Mouse (Mus musculus): ENCODE results near the gene 2200002J24Rik. TPM values are rescaled to one million over a fixed set of nuclear protein-coding genes. Genes with fewer than 3 reads are reported as not detected.

The 2200002J24Rik gene
- polyA plus RNA-seq (2014; fragmentation: Nextera tagmentation; extraction: Ambion mirVana): 0.34 and 0.46 TPM in 2 replicates

DNA sequence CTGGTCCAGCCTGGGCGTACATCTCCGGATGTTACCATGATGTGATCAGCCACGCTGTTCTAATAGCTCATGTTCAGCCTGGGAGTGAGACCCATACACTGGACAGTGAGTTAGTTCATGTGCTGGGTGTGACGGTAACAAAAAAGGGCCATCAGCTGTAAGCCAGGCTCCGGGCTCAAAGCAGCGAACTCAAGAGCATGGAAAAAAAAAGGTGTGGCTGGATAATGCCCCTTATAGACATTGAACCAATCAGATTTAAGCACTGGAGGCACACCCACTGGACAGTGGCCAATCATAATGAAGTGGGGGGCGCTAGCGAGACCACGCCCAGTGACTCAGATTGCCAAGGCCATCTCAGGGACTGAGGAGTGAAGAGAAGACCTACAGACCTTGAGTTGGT is at the start of gene 2200002J24Rik:
Gene 2200002J24Rik (plus strand): TSS at position 338 of the 400 bp plus-strand sequence.
- TF ChIP-seq CTCF (IDR thresholded peaks at IDR 0.05; ENCODE audit: low read depth): no peak
- WGBS: 38% methylated on average over 9 of the region's 9 CpGs
- H3K4me1 ChIP-seq (ENCODE audit: insufficient read depth): no peaks in the 10 kb centered on the region
- no peak within 1 kb of the TSS for H3K27ac ChIP-seq (ENCODE audit: low read depth)
- no peaks in the 10 kb centered on the region for H3K9me3 ChIP-seq (ENCODE audit: low read depth, low read length)
- DNase-seq (peak; percentile 65), ATAC-seq (ENCODE audit: insufficient read depth) (no peak)
- no peaks in the 10 kb centered on the region for H3K27me3 ChIP-seq (ENCODE audit: insufficient read depth, low read length)
- no peak within 1 kb of the TSS for H3K4me2 ChIP-seq
- H3K36me3 ChIP-seq (ENCODE audit: insufficient read depth): no peaks in the 10 kb centered on the region
- H3K4me3 ChIP-seq (ENCODE audit: low read depth, low read length): no peak within 1 kb of the TSS
- H3K9ac ChIP-seq: no peak within 1 kb of the TSS

DNA sequence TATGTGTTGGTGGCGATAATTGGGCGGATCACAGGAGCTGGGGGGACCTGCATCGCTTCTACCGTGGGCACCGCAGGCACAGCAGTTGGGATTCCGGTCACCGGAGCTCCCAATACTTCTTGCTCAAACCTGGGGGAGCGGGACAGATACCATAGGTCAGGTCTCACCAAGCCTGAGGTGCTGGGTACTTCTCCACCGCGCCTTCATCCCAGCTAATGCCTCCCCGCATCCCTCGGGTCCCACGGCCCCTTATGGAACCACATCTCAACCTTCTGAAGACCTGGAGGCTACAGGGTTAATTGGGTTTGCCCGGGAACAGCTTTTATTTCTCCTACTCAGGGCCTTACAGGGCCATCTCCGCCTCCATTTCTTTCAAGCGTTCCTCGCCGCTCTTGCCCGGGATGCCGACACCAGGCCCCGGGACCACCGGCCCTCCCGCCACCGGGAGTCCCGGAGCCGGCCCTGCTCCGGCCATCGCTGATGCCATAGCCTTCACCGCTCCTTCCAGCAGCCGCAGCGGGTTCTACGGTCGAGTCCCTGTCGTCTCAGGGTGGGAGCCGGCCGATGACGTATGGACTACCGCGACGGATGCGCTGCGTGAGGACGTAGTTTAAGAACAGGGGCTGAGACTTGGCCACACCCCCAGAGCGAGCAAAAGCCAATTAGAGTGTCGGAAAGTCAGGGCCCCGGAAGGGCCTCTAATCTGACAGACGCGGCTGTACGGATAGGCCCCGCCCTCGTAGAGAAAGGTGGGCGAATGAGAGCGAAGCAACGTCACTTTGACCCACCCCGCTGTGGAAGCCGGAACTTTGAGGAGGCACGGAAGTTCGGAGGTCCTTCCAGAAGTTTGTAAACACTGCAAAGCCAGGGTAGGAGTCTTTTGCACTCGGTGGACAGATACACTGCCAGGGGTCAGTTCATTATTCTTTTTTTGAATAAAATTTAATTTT is 48.9 kb upstream of the 2200002J24Rik start, which contains the start of gene Rbm42:
Gene Rbm42 (minus strand): TSS at position 727 of the 950 bp plus-strand sequence.
- Histone ChIP-seq H3K4me1 (ENCODE audit: insufficient read depth) (no peaks in the 10 kb centered on the region), H3K27ac (ENCODE audit: low read depth) (peak within 1 kb of the TSS; percentile 81; the same call in 1 of the 2 replicates), H3K9ac (peak within 1 kb of the TSS; percentile 90), H3K27me3 (ENCODE audit: insufficient read depth, low read length) (no peaks in the 10 kb centered on the region), H3K4me2 (peak within 1 kb of the TSS; percentile 96), H3K4me3 (ENCODE audit: low read depth, low read length) (peak within 1 kb of the TSS; percentile 91), H3K9me3 (ENCODE audit: low read depth, low read length) (no peaks in the 10 kb centered on the region), H3K36me3 (ENCODE audit: insufficient read depth) (peaks cover 60% of the 10 kb centered on the region)
- TF ChIP-seq CTCF (IDR thresholded peaks at IDR 0.05; ENCODE audit: low read depth): no peak
- DNase-seq (peak; percentile 100), ATAC-seq (ENCODE audit: insufficient read depth) (peak; percentile 99)
- WGBS: 2% methylated on average over 59 of the region's 59 CpGs

DNA sequence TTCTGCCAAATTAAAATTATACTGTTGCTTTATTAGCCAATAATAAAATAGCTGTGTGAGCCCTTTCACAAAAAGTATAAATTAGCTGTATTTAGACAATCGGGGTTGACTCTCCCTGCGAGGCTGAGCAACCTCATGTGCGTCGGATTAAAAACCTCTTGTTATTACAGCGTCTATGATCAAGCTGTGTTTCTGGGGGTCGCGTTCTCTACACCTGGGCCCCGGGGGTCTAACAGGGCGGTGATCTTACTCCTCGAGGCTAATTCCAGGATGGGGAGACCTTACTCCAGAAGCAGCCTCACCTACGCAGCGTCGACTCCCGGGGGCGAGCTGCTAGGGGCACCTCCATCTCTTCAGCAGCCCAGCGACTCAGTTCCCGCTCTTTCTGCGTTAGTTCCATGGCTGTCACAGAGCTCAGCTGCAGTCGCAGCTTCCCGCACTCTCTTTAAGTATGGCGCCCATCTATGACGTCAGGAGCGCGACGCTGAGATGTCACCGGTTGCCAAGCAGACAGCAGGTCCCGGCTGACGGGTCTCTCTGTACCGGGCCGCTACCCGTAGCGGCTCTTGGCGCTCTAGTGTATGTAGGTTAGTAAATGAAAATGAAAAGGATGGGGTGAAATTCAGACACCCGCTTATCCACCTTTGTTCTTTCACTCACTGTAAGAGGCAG is 34.1 kb upstream of the 2200002J24Rik start, which contains the start of gene Haus5:
Gene Haus5 (minus strand): TSS at position 466 of the 672 bp plus-strand sequence.
- peak within 1 kb of the TSS; percentile 69 for H3K4me3 ChIP-seq (ENCODE audit: low read depth, low read length)
- peak; percentile 97 for ATAC-seq (ENCODE audit: insufficient read depth)
- H3K36me3 ChIP-seq (ENCODE audit: insufficient read depth): peaks cover 31% of the 10 kb centered on the region
- peak; percentile 98 for DNase-seq
- peak within 1 kb of the TSS; percentile 76 for H3K9ac ChIP-seq
- H3K4me1 ChIP-seq (ENCODE audit: insufficient read depth): no peaks in the 10 kb centered on the region
- no peaks in the 10 kb centered on the region for H3K27me3 ChIP-seq (ENCODE audit: insufficient read depth, low read length)
- no peaks in the 10 kb centered on the region for H3K9me3 ChIP-seq (ENCODE audit: low read depth, low read length)
- peak within 1 kb of the TSS; percentile 50; the same call in 1 of the 2 replicates for H3K27ac ChIP-seq (ENCODE audit: low read depth)
- WGBS: under 1% methylated on average over 34 of the region's 34 CpGs
- peak within 1 kb of the TSS; percentile 80 for H3K4me2 ChIP-seq
- no peak for TF ChIP-seq CTCF (IDR thresholded peaks at IDR 0.05; ENCODE audit: low read depth)

DNA sequence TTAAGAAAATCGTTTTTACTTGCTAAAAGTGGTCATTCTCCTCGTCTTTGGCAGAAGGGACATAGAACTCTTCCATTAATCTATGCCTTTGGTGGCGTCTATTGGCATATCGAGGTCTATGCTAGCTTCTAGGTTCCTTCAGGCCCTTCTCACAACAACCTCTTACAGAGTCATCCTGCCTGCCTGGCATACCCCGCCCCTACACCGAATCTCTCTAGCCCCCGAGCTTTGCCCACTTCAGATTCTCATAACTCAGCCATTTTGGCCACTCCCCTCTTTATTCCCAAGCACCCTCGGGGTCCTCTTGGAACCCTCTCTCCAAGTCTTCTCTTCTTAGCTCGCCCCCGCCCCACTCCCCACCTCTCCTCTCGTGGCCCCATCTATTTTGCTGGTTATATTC is 33.4 kb upstream of the 2200002J24Rik start:
- 4% methylated on average over 11 of the region's 11 CpGs for WGBS
- peak; percentile 68 for ATAC-seq (ENCODE audit: insufficient read depth)

DNA sequence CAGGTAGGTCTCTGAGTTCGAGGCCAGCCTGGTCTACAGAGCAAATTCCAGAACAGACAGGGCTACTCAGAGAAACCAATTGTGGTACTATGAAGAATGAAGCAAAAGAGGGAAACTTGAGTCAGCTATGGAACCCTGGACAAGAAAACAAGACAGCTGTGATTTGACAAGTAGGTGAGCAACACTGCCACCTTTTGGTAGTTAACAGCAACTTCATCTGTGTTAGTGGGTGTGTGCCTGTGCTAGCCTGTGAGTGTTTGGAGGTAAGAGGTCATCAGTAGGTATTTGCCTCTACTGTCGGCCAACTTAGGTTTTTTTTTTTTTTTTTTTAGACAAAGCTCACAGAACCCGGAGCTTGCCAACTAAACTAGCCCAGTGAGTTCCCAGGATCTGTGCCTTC is 29.5 kb upstream of the 2200002J24Rik start:
- WGBS: 25% methylated on average over 3 of the region's 3 CpGs
- DNase-seq (peak; percentile 56), ATAC-seq (ENCODE audit: insufficient read depth) (no peak)
- peak; percentile 57 for TF ChIP-seq CTCF (IDR thresholded peaks at IDR 0.05; ENCODE audit: low read depth)
- H3K4me2 ChIP-seq: no peak overlapping the region
- H3K9me3 ChIP-seq (ENCODE audit: low read depth, low read length): no peaks in the 10 kb centered on the region
- H3K4me3 ChIP-seq (ENCODE audit: low read depth, low read length): no peak overlapping the region
- H3K36me3 ChIP-seq (ENCODE audit: insufficient read depth): no peaks in the 10 kb centered on the region
- H3K4me1 ChIP-seq (ENCODE audit: insufficient read depth): no peaks in the 10 kb centered on the region
- H3K9ac ChIP-seq: no peak overlapping the region
- H3K27me3 ChIP-seq (ENCODE audit: insufficient read depth, low read length): no peaks in the 10 kb centered on the region
- H3K27ac ChIP-seq (ENCODE audit: low read depth): no peak overlapping the region

More for the DNA sequence above, 33.4 kb upstream of the 2200002J24Rik start:
- peak overlapping the region; percentile 76 for H3K9ac ChIP-seq
- no peak overlapping the region for H3K27ac ChIP-seq (ENCODE audit: low read depth)
- H3K4me3 ChIP-seq (ENCODE audit: low read depth, low read length): peak overlapping the region; percentile 69
- H3K4me1 ChIP-seq (ENCODE audit: insufficient read depth): no peaks in the 10 kb centered on the region
- DNase-seq: peak; percentile 22
- no peak for TF ChIP-seq CTCF (IDR thresholded peaks at IDR 0.05; ENCODE audit: low read depth)
- H3K9me3 ChIP-seq (ENCODE audit: low read depth, low read length): no peaks in the 10 kb centered on the region
- H3K27me3 ChIP-seq (ENCODE audit: insufficient read depth, low read length): no peaks in the 10 kb centered on the region
- peaks cover 25% of the 10 kb centered on the region for H3K36me3 ChIP-seq (ENCODE audit: insufficient read depth)
- peak overlapping the region; percentile 80 for H3K4me2 ChIP-seq

DNA sequence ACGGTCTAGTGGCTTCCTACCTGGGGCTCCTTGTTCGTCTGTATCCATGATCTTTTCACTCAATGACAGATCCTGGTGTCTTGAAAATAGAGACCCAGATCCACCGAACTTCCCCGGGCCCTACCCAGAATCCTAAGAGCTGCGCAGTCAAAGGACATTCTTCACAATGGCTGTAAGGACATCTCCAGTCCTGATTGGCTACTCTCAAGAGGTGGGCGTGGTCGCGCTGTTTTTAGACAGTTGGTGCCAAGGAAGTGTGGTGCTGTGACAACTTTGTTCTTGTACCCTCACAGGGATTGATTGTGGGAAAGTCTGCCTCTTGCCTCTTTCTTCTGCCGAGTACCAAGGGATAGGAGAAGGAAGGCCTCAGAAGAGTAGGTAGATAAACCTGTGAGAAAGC is 27.2 kb upstream of the 2200002J24Rik start, which contains the start of gene Pmis2:
Gene Pmis2 (minus strand): TSS at position 126 of the 400 bp plus-strand sequence.
- Histone ChIP-seq H3K4me3 (ENCODE audit: low read depth, low read length) (no peak within 1 kb of the TSS), H3K27me3 (ENCODE audit: insufficient read depth, low read length) (no peaks in the 10 kb centered on the region), H3K4me2 (no peak within 1 kb of the TSS), H3K36me3 (ENCODE audit: insufficient read depth) (no peaks in the 10 kb centered on the region), H3K4me1 (ENCODE audit: insufficient read depth) (no peaks in the 10 kb centered on the region), H3K9me3 (ENCODE audit: low read depth, low read length) (no peaks in the 10 kb centered on the region), H3K9ac (no peak within 1 kb of the TSS), H3K27ac (ENCODE audit: low read depth) (no peak within 1 kb of the TSS)
- no peak for TF ChIP-seq CTCF (IDR thresholded peaks at IDR 0.05; ENCODE audit: low read depth)
- WGBS: 65% methylated on average over 9 of the region's 9 CpGs
- ATAC-seq (ENCODE audit: insufficient read depth) (no peak), DNase-seq (no peak)

Data from lung, embryonic 14.5 days (tissue).